Mouse (Mus musculus) layer of hippocampus, postnatal 10 days (tissue): Measurements from ENCODE around the gene Ces3a. TPM values are rescaled to one million over a fixed set of nuclear protein-coding genes. Genes with fewer than 3 reads are reported as not detected.
"Not testable (repeated sequence)": the region's sequence is repeated elsewhere in the genome, so short reads cannot be mapped to it uniquely, and the experiment has no call there.

ENCODE experiments used
- DNase-seq, 2 experiments: peaks; one replicate each; pipeline ENCODE4 v3.0.0; 2021; ENCODE audit warnings: low spot score in 2 of 2
- long read RNA-seq: library from polyadenylated mRNA; stranded (forward); transcript quantifications from one replicate; pipeline ENCODE4 v2.0.0, GENCODE M21; 2023
- total RNA-seq, 2 experiments: library from RNA; stranded (reverse); gene quantifications; 2 replicates each; pipeline ENCODE4 v1.2.3; 2021

The Ces3a gene
- not detected for total RNA-seq
- long read RNA-seq, result 0 reads

DNA sequence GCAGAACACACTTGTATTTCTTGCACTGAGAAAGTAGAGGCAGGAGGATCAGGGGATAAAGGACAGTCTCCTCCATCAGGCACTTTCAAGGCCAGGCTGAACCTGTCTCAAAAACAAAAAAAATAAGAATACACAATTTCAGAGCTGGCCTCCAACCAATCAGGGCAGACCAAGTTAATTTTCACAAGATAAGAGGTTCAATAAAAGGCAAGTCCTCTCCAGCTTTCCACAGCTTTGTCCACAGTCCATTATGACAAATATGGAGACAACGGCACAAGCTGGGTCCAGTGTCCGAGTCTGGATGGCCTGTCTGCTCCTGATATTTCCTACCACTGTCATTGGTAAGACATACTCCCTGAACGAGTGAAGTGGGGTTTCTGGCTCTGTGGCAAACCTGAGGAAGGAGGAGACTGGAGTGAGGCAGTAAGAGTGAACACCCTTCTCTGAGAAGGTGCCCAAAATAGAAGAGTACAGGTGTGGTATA is at the start of gene Ces3a:
TSS of gene Ces3a (plus strand) at position 231 of the 484 bp plus-strand sequence.
- no peak for DNase-seq

DNA sequence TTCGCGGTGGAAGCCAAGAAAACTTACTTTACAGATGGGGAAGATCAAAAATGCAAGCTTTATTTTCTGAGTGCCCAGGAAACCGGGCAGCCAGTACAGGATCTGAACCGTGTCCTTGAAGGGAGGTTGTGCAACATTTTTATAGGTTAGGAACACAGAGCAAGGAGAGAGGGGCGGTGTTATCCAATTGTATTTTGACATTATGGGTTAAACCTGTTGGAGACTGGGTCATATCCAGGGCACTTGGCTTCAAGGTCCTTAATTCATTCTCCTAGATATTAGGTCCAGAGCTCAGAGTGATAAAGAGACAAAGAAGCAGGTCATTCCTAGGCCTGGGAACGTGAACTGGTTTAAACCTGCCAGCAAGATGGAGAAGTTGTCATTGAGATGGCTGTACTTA is 49.2 kb upstream of the Ces3a start:
- no peak for DNase-seq

- no peak for DNase-seq
These were observed 47.8 kb upstream of the Ces3a start, which contains the start of gene Ces2h for GRCm38 (mm10) chr8:105000586-105000985. TSS of gene Ces2h (plus strand) at chr8:105000853.

DNA sequence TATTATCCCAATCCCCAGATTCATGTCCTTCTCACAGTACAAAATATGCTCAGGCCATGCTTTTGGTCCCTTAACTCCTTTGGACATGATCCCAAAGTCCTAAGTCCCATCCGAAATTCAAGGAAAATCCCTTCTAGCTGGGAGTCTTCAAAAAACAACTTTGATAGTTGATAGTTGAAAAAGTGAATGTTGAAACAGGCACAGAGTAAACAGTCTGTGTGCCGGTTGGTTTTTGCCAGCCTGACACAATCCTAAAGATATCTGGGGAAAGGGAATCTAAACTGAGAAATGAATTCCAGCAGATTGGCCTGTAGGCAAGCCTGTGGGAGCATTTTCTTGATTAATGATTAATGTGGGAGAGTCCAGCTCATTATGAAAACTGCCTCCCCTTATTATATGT is 38.4 kb upstream of the Ces3a start:
- DNase-seq, result no peak

DNA sequence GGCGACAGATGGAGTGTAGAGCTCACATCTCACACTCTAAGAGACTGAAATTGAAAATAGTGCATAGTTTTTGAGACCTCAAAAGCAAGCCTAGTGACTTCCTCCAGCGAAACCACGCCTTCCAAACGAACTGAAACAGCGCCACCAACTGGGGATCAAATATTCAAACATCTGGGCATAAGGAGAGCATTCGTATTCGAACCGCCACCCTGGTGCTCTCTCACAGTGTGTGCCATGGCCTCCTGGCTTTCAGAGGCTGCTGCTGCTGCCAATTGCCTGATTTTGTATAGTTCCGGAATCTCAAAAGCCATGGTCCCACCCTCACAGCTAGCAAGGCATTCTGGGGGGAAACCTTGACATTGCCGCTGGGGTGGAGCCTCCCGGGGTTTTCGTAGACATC is 37.3 kb upstream of the Ces3a start:
- DNase-seq, result peak in 1 of 2 experiments; percentile 3

- DNase-seq, result no peak
These were observed 34.0 kb upstream of the Ces3a start for GRCm38 (mm10) chr8:105014391-105014790.

GRCm38 (mm10) chr8:105021954-105022353 is 26.4 kb upstream of the Ces3a start:
- no peak for DNase-seq

GRCm38 (mm10) chr8:105023087-105023486 is 25.3 kb upstream of the Ces3a start:
- no peak for DNase-seq

GRCm38 (mm10) chr8:105025050-105025449 is 23.4 kb upstream of the Ces3a start:
- DNase-seq, result peak in 1 of 2 experiments; percentile 4

DNA sequence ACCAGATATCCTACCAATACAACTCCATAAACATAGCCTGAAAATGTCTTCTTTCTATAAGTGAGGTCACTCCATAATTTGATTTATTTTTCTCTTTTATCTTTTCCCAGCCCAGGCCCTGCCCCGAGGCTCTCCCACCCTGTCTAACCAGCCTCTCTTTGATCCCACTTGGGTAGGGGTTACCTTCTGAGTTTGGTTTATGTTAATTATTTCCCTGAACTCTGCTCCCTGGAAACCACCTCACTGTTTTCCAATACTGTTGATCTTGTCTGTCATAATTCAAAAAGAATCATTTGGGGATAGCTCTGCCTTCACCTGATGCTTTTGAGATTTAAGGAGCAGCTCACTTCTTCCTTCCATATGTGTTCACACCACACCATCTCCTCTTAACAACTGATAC is 4.9 kb upstream of the Ces3a start:
- no peak for DNase-seq

DNA sequence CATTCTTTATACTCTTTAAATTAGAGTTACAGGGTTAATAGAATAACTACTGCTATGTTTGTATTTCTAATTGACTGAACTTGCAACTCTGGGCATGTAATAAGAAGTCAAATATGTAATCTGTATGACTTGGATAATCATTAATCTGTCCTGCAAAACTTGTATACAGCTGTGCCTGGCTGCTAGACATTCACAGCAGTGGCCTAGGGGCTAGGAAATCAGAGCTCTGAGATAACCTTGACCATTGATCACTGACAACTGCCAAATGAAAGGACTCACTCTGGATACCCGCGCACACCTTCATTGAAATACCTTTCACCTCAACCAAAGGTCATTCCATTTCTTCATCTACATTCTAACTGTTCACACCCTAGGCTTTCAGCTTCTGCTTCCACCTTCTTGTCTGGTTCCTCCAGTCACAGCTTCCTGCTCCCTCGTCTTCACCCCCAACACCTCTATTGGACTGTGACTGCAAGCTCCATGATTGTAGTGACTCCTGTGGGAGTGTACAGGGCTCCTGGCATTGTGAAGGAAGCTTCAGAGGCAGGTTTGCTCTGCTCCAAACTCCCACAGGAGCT is 2.5 kb upstream of the Ces3a start:
- DNase-seq, result no peak

DNA sequence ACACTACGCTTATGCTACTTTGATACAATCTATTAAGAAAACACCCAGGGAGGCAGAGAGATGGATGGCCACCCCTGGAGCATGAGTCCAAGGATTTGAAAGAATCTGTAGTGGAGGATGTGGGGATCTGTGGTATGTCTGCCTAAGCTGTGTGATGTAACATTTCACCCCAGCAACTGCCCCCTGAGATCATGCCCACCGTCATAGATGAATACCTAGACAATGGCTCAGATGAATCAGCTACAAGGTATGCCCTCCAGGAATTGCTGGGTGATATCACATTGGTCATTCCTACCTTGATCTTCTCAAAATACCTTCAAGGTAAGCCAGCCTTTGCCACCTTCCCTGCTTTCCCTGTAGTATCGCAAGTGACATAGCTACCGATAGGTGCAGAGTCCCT is 7.8 kb downstream of the Ces3a start:
- no peak for DNase-seq

DNA sequence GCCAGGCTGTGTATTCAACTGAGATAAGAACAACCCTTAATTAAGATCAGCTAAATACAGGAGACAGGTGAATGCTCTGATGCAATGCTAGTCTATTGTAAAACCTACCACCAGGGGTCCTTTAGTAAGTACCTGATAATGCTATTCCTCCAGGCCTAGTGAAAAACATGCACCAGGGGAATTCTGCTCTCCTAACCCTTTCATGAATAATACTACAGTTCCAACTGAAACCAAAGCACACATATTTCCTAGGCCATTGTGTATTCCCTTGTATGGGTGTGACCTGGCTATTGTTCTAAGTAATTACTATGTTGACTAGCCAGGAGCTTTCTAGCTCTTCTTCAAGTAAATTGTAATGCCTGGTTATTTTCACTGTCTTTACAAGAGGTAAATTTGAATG is 11.7 kb downstream of the Ces3a start:
- no peak for DNase-seq

DNA sequence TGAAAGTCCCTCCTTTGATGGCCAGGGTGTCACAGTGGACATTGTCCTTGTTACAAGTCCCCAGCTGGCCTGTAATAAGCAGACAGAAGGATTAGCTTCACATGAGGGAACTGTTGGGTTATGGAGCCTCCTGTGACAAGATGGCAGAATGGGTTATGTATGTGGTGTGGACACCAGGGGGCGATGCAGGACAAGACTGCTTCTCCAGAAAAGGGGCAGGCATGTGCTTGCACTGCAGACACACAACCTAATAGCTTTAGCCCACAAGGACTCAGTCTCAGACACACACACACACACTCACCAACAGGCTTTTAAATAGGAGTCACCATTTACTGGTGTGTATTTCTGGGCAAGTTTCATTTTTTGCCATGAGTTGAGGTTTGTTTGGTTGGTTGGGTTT is 18.4 kb downstream of the Ces3a start:
- peak; percentile 39 to 46 for DNase-seq

- DNase-seq, result not testable (repeated sequence)
These were observed 19.5 kb downstream of the Ces3a start for GRCm38 (mm10) chr8:105067905-105068304.

DNA sequence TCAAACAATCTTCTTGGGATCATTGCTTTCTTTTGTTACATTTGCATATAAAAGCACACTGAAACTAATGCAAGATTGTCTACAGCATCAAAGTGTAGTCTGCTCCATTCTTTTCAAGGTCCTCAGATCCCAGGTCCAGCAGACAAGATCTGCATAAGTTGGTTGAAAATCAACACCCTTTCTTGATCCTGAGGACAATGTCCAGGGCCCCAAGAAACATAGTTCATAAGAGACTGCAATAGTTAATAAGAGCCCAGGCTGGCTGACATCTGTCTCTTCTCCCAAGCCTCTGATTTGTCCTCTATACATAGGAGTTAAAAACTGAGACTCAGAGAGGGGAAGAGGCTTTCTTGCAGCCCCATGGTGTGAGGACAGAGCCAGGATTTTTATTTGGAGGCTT is 20.6 kb downstream of the Ces3a start:
- DNase-seq, result no peak

GRCm38 (mm10) chr8:105076601-105077000 is 28.2 kb downstream of the Ces3a start:
- DNase-seq, result no peak

GRCm38 (mm10) chr8:105077071-105077470 is 28.7 kb downstream of the Ces3a start:
- DNase-seq, result no peak

DNA sequence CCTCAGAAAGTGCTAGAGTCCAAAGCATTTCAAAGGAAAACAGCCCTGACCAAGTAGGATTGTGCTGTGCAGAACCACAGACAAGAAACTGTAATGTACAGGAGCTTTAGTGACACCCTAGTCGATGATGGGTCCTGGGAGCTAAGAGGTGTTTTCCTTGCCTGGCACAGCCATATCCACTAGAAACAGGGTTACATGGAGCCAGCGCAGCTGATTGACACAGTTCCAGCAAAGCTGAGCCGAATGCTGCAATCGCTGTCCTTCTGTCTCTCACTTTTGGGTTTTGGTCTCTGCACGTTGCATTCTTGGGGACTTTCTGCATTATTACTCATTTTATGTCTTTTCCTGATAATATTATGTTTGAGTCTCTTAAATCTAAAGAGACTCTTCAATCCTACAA is 30.2 kb downstream of the Ces3a start:
- no peak for DNase-seq

GRCm38 (mm10) chr8:105080814-105081336 is 32.5 kb downstream of the Ces3a start:
- DNase-seq, result no peak

DNA sequence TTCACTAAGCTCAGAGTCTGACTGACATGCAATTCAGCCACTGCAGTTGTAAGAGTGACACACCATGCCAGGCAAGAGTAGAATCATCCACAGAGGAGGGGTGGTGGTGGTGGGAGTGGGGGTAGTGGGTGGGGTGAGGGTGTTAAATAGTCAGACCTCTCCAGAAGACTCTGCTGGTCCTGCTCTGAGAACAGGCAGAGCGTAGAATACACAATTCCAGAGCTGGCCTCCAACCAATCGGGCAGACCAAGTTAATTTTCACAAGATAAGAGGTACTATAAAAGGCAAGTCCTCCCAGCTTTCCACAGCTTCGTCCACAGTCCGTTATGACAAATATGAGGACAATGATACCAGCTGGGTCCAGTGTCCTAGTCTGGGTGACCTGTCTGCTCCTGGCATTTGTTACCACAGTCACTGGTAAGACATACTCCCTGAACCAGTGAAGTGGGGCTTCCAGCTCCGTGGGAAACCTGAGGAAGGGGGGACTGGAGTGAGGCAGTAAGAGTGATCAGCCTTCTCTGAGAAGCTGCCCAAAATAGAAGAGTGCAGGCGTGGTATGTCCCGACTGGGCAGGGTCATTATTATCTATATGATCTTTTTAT is 35.1 kb downstream of the Ces3a start, which contains the start of gene Ces3b:
TSS of gene Ces3b (plus strand) at position 305 of the 602 bp plus-strand sequence.
- DNase-seq, result no peak

- DNase-seq, result not testable (repeated sequence)
These were observed 39.8 kb downstream of the Ces3a start for GRCm38 (mm10) chr8:105088166-105088565.

DNA sequence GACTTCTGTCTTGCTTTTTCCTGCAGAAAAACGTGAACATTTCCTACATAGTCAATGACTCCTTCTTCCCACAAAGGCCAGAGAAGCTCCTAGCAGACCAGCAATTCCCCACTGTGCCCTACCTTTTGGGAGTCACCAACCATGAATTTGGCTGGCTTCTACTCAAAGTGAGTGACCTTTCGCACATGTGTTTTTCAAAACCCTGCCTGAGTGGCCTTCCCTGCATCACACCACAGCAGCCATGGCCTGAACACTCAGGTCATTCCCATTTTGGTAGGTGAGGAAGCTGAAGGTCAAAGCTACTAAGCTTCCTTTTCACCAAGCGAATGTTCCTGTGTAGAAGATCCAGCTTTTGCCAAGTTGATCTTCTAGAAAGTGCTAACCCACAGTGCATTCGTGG is 40.2 kb downstream of the Ces3a start:
- DNase-seq, result no peak
